Mouse (Mus musculus) myocyte (in vitro differentiated cells): ENCODE results near the gene Tgfb3.

Source experiments
- CEBPB ChIP-seq: IDR thresholded peaks from 2 replicates; pipeline ENCODE4 v1.6.1; 2011; ENCODE audit warnings: mild to moderate bottlenecking, moderate library complexity; ENCODE audit not compliant: poor library complexity, insufficient read depth, severe bottlenecking
- MAX ChIP-seq: IDR thresholded peaks from one replicate; pipeline ENCODE4 v1.6.1; 2011; ENCODE audit warnings: low read depth, mild to moderate bottlenecking, control low read depth
- POLR2A ChIP-seq: IDR thresholded peaks from one replicate; pipeline ENCODE4 v1.6.1; 2011; ENCODE audit warnings: low read depth, mild to moderate bottlenecking, control low read depth, moderate library complexity; ENCODE audit not compliant: insufficient read length
- TCF12 ChIP-seq: IDR thresholded peaks from one replicate; pipeline ENCODE4 v1.6.1; 2011; ENCODE audit warnings: mild to moderate bottlenecking, control low read depth; ENCODE audit not compliant: poor library complexity, insufficient read depth, severe bottlenecking

DNA sequence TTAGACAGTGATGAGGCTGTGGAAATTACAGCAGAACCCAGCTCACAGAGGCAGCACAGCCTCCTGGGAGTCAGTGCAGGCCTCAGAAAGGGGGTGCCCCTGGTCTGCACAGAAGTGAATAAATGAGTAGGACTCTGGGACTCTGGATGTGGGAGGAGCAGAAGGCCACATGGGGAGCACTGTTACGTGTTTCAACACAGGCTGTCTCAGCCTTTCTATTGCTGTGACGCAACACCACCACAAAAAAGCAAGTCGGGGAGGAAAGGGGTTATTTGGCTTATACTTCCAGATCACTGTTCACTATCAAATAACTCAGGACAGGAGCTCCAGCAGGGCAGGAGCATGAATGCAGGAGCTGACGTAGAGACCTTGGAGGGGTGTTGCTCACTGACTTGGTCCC lies 17.0 kb upstream of the Tgfb3 start:
- TF ChIP-seq POLR2A: no peak
- no peak for TF ChIP-seq MAX
- peak; percentile 20; the same call in 1 of the 2 replicates for TF ChIP-seq CEBPB
- TF ChIP-seq TCF12: no peak
